In genomic region chr10:18321861-18322260, GRCm38 (mm10) we compare ENCODE assay signal across 28 mouse cellular contexts. TPM values are rescaled to one million over a fixed set of nuclear protein-coding genes. Genes with fewer than 3 reads are reported as not detected.
"Had no signal": no experiment of that assay in that cellular context is flagged by ENCODE, and none has a peak within 500 bp of the region (broad histone marks: within the 10 kb centered on the region; RNA-seq: fewer than 3 reads in every experiment).

No protein-coding gene starts in this region.

- H3K9ac ChIP-seq: embryonic facial prominence, embryonic 12.5 days; embryonic facial prominence, embryonic 13.5 days; embryonic facial prominence, embryonic 15.5 days; forebrain, embryonic 12.5 days; forebrain, embryonic 13.5 days; forebrain, embryonic 15.5 days; forebrain, postnatal 0 days had no signal

- H3K27me3 ChIP-seq: embryonic facial prominence, embryonic 12.5 days; embryonic facial prominence, embryonic 13.5 days; embryonic facial prominence, embryonic 15.5 days had no signal

- ATAC-seq: forebrain, embryonic 13.5 days; forebrain, embryonic 14.5 days; forebrain, embryonic 15.5 days; forebrain, embryonic 16.5 days; forebrain, postnatal 0 days had no signal

- DNase-seq: cerebellum, adult 2 months; cerebellum, adult 8-10 months; cerebellum, adult 9-10 months; cerebellum, adult 9-11 months; cerebellum, postnatal 10 days; cerebellum, postnatal 14 days; cerebellum, postnatal 25 days; cerebellum, postnatal 36 days; embryo, embryonic 11 days; forebrain, postnatal 0 days; gastrocnemius, adult 2 months; gastrocnemius, postnatal 10 days; gastrocnemius, postnatal 14 days; gastrocnemius, postnatal 25 days; gastrocnemius, postnatal 36 days; heart, adult 18-20 months; heart, adult 2 months had no signal

- H3K9me3 ChIP-seq: embryonic facial prominence, embryonic 10.5 days; embryonic facial prominence, embryonic 12.5 days; embryonic facial prominence, embryonic 13.5 days; embryonic facial prominence, embryonic 15.5 days; forebrain, embryonic 10.5 days; forebrain, embryonic 12.5 days; forebrain, embryonic 13.5 days; forebrain, embryonic 15.5 days had no signal

- H3K36me3 ChIP-seq: embryonic facial prominence, embryonic 10.5 days; embryonic facial prominence, embryonic 12.5 days; embryonic facial prominence, embryonic 13.5 days; embryonic facial prominence, embryonic 15.5 days; forebrain, embryonic 10.5 days; forebrain, embryonic 12.5 days; forebrain, embryonic 15.5 days had no signal

- H3K4me2 ChIP-seq: embryonic facial prominence, embryonic 12.5 days; embryonic facial prominence, embryonic 13.5 days; embryonic facial prominence, embryonic 15.5 days; forebrain, embryonic 12.5 days; forebrain, embryonic 13.5 days; forebrain, embryonic 15.5 days had no signal

- H3K27ac ChIP-seq: embryonic facial prominence, embryonic 10.5 days; embryonic facial prominence, embryonic 12.5 days; embryonic facial prominence, embryonic 13.5 days; embryonic facial prominence, embryonic 15.5 days; forebrain, embryonic 10.5 days; forebrain, embryonic 12.5 days; forebrain, embryonic 13.5 days; forebrain, embryonic 15.5 days; gastrocnemius, adult 2 months; heart, adult 2 months had no signal

- H3K4me3 ChIP-seq: embryonic facial prominence, embryonic 10.5 days; embryonic facial prominence, embryonic 12.5 days; embryonic facial prominence, embryonic 13.5 days; embryonic facial prominence, embryonic 15.5 days; erythroblast, embryonic 14.5 days; forebrain, embryonic 10.5 days; forebrain, embryonic 12.5 days; forebrain, embryonic 13.5 days; forebrain, embryonic 15.5 days; gastrocnemius, adult 2 months; heart, adult 2 months had no signal

RNA-seq across cellular contexts. Expression of gene Nhsl1, which starts 3.1 kb away (rescaled TPM):
- polyA plus RNA-seq: erythroblast, embryonic 14.5 days had no signal
